Mouse (Mus musculus) E14TG2a.4 (cell line): ENCODE data around the gene Ahcyl2.

ENCODE experiments used
- CTCF ChIP-seq: conservative IDR thresholded peaks from 2 replicates; pipeline ENCODE4 v1.5.1; 2014; ENCODE audit warnings: low read length
- NANOG ChIP-seq: IDR thresholded peaks from 2 replicates; pipeline ENCODE4 v1.6.1; 2014; ENCODE audit warnings: borderline replicate concordance, low read length, mixed read lengths
- POU5F1 ChIP-seq: IDR thresholded peaks from 2 replicates; pipeline ENCODE4 v1.6.1; 2014; ENCODE audit warnings: low read length, borderline replicate concordance

DNA sequence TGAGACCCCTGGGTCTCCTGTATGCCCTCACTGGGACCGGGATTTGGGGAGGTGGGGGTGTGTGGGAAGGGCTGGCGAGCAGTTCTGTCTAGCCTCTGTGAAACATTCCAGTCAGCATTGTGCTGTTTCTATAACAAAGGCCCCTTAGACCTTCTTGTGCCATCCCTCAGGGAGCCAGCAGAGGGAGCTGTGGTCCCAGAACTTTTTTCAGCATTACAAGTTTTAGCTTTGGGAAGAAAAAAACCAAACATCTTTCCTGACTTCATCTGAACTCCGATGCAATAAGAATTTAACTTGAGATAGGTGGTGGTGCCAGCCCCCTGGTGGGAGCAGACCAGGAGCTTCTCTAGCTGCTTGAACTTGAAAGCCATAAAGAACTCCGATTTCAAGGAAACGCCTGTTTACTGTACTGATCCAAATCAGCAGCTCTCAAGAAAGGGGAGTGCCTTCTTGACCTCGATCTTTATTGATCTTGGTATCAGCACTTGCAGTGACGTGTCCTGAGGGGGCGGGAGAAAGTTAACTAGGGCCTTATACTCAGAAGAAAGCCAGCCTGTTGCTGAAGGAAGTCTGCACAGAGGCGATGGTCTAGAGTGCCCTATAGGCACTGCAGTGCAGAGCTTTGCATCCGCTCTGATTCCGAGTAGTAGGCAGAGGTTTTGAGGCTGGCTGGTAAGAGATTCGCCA, 85.5 kb downstream of the Ahcyl2 start:
- TF ChIP-seq CTCF: peak; percentile 96
- no peak for TF ChIP-seq NANOG
- TF ChIP-seq POU5F1: no peak
